Mouse (Mus musculus): Measurements from ENCODE around the gene Sash1. TPM values are rescaled to one million over a fixed set of nuclear protein-coding genes. Genes with fewer than 3 reads are reported as not detected.
A peak's percentile ranks its signal among the peaks of the same experiment; 100 is the strongest.

The Sash1 gene
- polyA plus RNA-seq, 1 experiment from 2014 or later, result 4.8 TPM

- H3K36me3 ChIP-seq (ENCODE audit: control insufficient read depth, insufficient read depth, low read length), result peaks cover 29% of the 10 kb centered on the region
- H3K9me3 ChIP-seq (ENCODE audit: control insufficient read depth, low read length), result no peaks in the 10 kb centered on the region
- H3K27ac ChIP-seq (replicated peaks; ENCODE audit: low read depth, low read length), result no peak overlapping the region
- no peak overlapping the region for H3K9ac ChIP-seq (replicated peaks; ENCODE audit: low read length)
- WGBS, result 48% methylated on average over 2 of the region's 2 CpGs
- H3K27me3 ChIP-seq (ENCODE audit: control insufficient read depth, insufficient read depth, low read length), result no peaks in the 10 kb centered on the region
- ATAC-seq (ENCODE audit: low FRiP score, low TSS enrichment) (no peak; the same call in 1 of the 2 replicates), DNase-seq (peak; percentile 90)
- H3K4me1 ChIP-seq (ENCODE audit: control insufficient read depth, insufficient read depth, low read length), result peaks cover 6% of the 10 kb centered on the region; the same call in 1 of the 2 replicates
- H3K4me3 ChIP-seq (replicated peaks; ENCODE audit: low read depth, low read length), result no peak overlapping the region
- no peak overlapping the region for H3K4me2 ChIP-seq (ENCODE audit: low read length)
These were observed 143.0 kb downstream of the Sash1 start for GRCm38 (mm10) chr10:8742872-8743271.

- ATAC-seq (ENCODE audit: low FRiP score, low TSS enrichment) (no peak), DNase-seq (no peak)
- Histone ChIP-seq H3K4me3 (replicated peaks; ENCODE audit: low read depth, low read length) (no peak overlapping the region), H3K27ac (replicated peaks; ENCODE audit: low read depth, low read length) (no peak overlapping the region), H3K36me3 (ENCODE audit: control insufficient read depth, insufficient read depth, low read length) (peaks cover 32% of the 10 kb centered on the region), H3K9me3 (ENCODE audit: control insufficient read depth, low read length) (no peaks in the 10 kb centered on the region), H3K27me3 (ENCODE audit: control insufficient read depth, insufficient read depth, low read length) (no peaks in the 10 kb centered on the region), H3K9ac (replicated peaks; ENCODE audit: low read length) (no peak overlapping the region), H3K4me2 (ENCODE audit: low read length) (no peak overlapping the region), H3K4me1 (ENCODE audit: control insufficient read depth, insufficient read depth, low read length) (0 out of 2 replicates have a peak, but pooled peaks cover 5% of the 10 kb centered on the region)
- 92% methylated on average over 9 of the region's 9 CpGs for WGBS
These were observed 144.4 kb downstream of the Sash1 start for GRCm38 (mm10) chr10:8741505-8741904.

GRCm38 (mm10) chr10:8740797-8741196 is 145.1 kb downstream of the Sash1 start:
- no peak for ATAC-seq (ENCODE audit: low FRiP score, low TSS enrichment)
- no peak for DNase-seq
- Histone ChIP-seq H3K27me3 (ENCODE audit: control insufficient read depth, insufficient read depth, low read length) (no peaks in the 10 kb centered on the region), H3K4me3 (replicated peaks; ENCODE audit: low read depth, low read length) (no peak overlapping the region), H3K4me2 (ENCODE audit: low read length) (no peak overlapping the region), H3K36me3 (ENCODE audit: control insufficient read depth, insufficient read depth, low read length) (peaks cover 35% of the 10 kb centered on the region), H3K9me3 (ENCODE audit: control insufficient read depth, low read length) (no peaks in the 10 kb centered on the region), H3K27ac (replicated peaks; ENCODE audit: low read depth, low read length) (no peak overlapping the region), H3K9ac (replicated peaks; ENCODE audit: low read length) (no peak overlapping the region), H3K4me1 (ENCODE audit: control insufficient read depth, insufficient read depth, low read length) (0 out of 2 replicates have a peak, but pooled peaks cover 5% of the 10 kb centered on the region)
- WGBS, result 95% methylated on average over 5 of the region's 5 CpGs

DNA sequence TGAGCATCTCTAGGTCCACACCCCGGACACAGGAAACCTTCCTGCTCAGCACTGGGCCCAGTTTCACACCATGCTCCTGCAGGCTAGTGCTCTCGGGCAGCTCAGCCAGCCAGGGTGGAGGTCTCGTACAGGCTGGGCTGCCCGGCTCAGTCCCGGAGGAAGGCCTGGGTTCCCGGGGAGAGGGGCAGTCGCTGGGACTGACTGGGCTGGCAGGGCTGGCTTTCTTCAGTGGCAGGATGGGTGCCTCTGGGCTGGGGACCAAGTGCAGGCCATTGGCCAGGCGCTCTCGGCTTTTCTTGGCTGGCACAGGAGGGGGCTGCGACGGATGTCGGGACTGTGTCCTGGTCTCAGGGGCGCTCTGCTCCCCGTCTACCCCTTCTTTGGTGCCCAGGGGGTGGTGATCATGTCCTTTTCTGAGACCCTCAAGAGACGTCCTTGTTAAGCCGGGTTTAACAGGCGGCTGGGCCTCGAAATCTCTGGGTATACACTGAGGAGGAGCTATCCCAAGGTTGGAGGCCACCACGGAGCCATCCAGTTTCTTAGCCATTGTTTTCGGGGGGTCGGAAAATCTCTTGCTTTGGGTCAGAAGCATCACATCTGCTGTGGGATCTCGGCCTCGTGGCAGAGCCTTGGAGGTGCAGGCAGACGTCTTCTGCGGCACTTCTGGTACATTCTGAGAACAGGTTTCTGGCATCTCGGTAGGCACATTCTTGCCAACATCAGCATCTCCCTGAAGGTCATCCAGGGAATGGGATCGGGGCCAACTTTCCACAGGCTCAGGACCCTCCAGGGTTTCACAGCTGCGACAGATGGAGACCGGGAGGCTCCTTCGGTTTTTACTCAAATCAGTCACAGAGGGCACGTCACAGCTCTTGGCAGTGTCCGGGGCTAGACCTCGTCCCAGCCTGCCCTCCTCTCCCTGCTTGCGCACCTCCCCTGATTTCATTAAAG is 156.2 kb downstream of the Sash1 start:
- no peak for ATAC-seq (ENCODE audit: low FRiP score, low TSS enrichment)

GRCm38 (mm10) chr10:8719345-8719744 is 166.5 kb downstream of the Sash1 start:
- 54% methylated on average over 13 of the region's 13 CpGs for WGBS
- Histone ChIP-seq H3K27me3 (ENCODE audit: control insufficient read depth, insufficient read depth, low read length) (no peaks in the 10 kb centered on the region), H3K27ac (replicated peaks; ENCODE audit: low read depth, low read length) (no peak overlapping the region), H3K36me3 (ENCODE audit: control insufficient read depth, insufficient read depth, low read length) (0 out of 2 replicates have a peak, but pooled peaks cover 3% of the 10 kb centered on the region), H3K9me3 (ENCODE audit: control insufficient read depth, low read length) (no peaks in the 10 kb centered on the region), H3K4me2 (ENCODE audit: low read length) (no peak overlapping the region), H3K4me1 (ENCODE audit: control insufficient read depth, insufficient read depth, low read length) (no peaks in the 10 kb centered on the region), H3K4me3 (replicated peaks; ENCODE audit: low read depth, low read length) (no peak overlapping the region), H3K9ac (replicated peaks; ENCODE audit: low read length) (no peak overlapping the region)
- DNase-seq, result no peak
- ATAC-seq (ENCODE audit: low FRiP score, low TSS enrichment), result no peak

More for the DNA sequence above, 156.2 kb downstream of the Sash1 start:
- H3K36me3 ChIP-seq (ENCODE audit: control insufficient read depth, insufficient read depth, low read length), result peaks cover 63% of the 10 kb centered on the region
- no peaks in the 10 kb centered on the region for H3K27me3 ChIP-seq (ENCODE audit: control insufficient read depth, insufficient read depth, low read length)
- H3K27ac ChIP-seq (replicated peaks; ENCODE audit: low read depth, low read length), result no peak overlapping the region
- no peak overlapping the region for H3K4me2 ChIP-seq (ENCODE audit: low read length)
- H3K9me3 ChIP-seq (ENCODE audit: control insufficient read depth, low read length), result no peaks in the 10 kb centered on the region
- 95% methylated on average over 34 of the region's 34 CpGs for WGBS
- H3K4me1 ChIP-seq (ENCODE audit: control insufficient read depth, insufficient read depth, low read length), result no peaks in the 10 kb centered on the region
- DNase-seq, result no peak
- no peak overlapping the region for H3K9ac ChIP-seq (replicated peaks; ENCODE audit: low read length)
- no peak overlapping the region for H3K4me3 ChIP-seq (replicated peaks; ENCODE audit: low read depth, low read length)

DNA sequence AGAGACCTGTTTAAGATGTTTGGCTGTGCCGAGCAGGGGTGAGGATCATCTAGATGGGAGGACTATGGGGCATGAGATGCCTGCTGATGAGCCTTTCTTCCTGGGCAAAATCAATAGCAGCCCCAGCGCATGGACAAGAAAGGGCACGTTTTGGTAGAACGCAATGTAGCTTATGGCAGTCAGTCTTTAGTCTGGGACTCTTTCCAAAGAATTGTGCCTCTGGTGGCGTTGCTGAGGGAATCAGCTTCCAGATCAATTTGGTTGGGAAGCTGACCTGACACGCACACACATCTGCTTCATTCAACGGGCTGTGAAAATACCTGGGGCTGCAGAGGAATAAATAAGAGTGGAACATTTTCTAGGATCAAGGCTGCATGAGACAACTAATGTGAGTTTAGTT is 167.0 kb downstream of the Sash1 start:
- DNase-seq (no peak), ATAC-seq (ENCODE audit: low FRiP score, low TSS enrichment) (no peak)
- H3K36me3 ChIP-seq (ENCODE audit: control insufficient read depth, insufficient read depth, low read length), result 0 out of 2 replicates have a peak, but pooled peaks cover 3% of the 10 kb centered on the region
- no peak overlapping the region for H3K9ac ChIP-seq (replicated peaks; ENCODE audit: low read length)
- 84% methylated on average over 7 of the region's 7 CpGs for WGBS
- no peaks in the 10 kb centered on the region for H3K27me3 ChIP-seq (ENCODE audit: control insufficient read depth, insufficient read depth, low read length)
- H3K4me3 ChIP-seq (replicated peaks; ENCODE audit: low read depth, low read length), result no peak overlapping the region
- no peak overlapping the region for H3K27ac ChIP-seq (replicated peaks; ENCODE audit: low read depth, low read length)
- H3K4me1 ChIP-seq (ENCODE audit: control insufficient read depth, insufficient read depth, low read length), result no peaks in the 10 kb centered on the region
- H3K9me3 ChIP-seq (ENCODE audit: control insufficient read depth, low read length), result no peaks in the 10 kb centered on the region
- no peak overlapping the region for H3K4me2 ChIP-seq (ENCODE audit: low read length)

- Histone ChIP-seq H3K9ac (replicated peaks; ENCODE audit: low read length) (no peak overlapping the region), H3K9me3 (ENCODE audit: control insufficient read depth, low read length) (no peaks in the 10 kb centered on the region), H3K4me3 (replicated peaks; ENCODE audit: low read depth, low read length) (no peak overlapping the region), H3K27ac (replicated peaks; ENCODE audit: low read depth, low read length) (no peak overlapping the region), H3K4me2 (ENCODE audit: low read length) (no peak overlapping the region), H3K4me1 (ENCODE audit: control insufficient read depth, insufficient read depth, low read length) (no peaks in the 10 kb centered on the region), H3K36me3 (ENCODE audit: control insufficient read depth, insufficient read depth, low read length) (no peaks in the 10 kb centered on the region), H3K27me3 (ENCODE audit: control insufficient read depth, insufficient read depth, low read length) (no peaks in the 10 kb centered on the region)
- DNase-seq, result no peak
- ATAC-seq (ENCODE audit: low FRiP score, low TSS enrichment), result no peak
- WGBS, result 86% methylated on average over 5 of the region's 5 CpGs
These were observed 168.7 kb downstream of the Sash1 start for GRCm38 (mm10) chr10:8717171-8717570.

- Histone ChIP-seq H3K27ac (replicated peaks; ENCODE audit: low read depth, low read length) (no peak overlapping the region), H3K9me3 (ENCODE audit: control insufficient read depth, low read length) (no peaks in the 10 kb centered on the region), H3K4me3 (replicated peaks; ENCODE audit: low read depth, low read length) (no peak overlapping the region), H3K9ac (replicated peaks; ENCODE audit: low read length) (no peak overlapping the region), H3K36me3 (ENCODE audit: control insufficient read depth, insufficient read depth, low read length) (no peaks in the 10 kb centered on the region), H3K4me2 (ENCODE audit: low read length) (no peak overlapping the region), H3K27me3 (ENCODE audit: control insufficient read depth, insufficient read depth, low read length) (no peaks in the 10 kb centered on the region), H3K4me1 (ENCODE audit: control insufficient read depth, insufficient read depth, low read length) (no peaks in the 10 kb centered on the region)
- WGBS, result 20% methylated on average over 12 of the region's 12 CpGs
- ATAC-seq (ENCODE audit: low FRiP score, low TSS enrichment) (no peak; the same call in 1 of the 2 replicates), DNase-seq (peak; percentile 87)
These were observed 170.1 kb downstream of the Sash1 start for GRCm38 (mm10) chr10:8715679-8716284.
